Mouse (Mus musculus) myocyte (in vitro differentiated cells): ENCODE data around the gene Ak5. TPM values are rescaled to one million over a fixed set of nuclear protein-coding genes. Genes with fewer than 3 reads are reported as not detected.

Source experiments
- H3K27me3 ChIP-seq: one replicate; pipeline ENCODE4 v1.6.1; 2011; ENCODE audit not compliant: control insufficient read depth, insufficient read depth, insufficient read length
- H3K36me3 ChIP-seq: one replicate; pipeline ENCODE4 v1.6.1; 2011; ENCODE audit not compliant: control insufficient read depth, insufficient read depth
- H3K4me2 ChIP-seq: one replicate; pipeline ENCODE4 v1.6.1; 2011; ENCODE audit warnings: low read depth, control low read depth
- H3K4me3 ChIP-seq: one replicate; pipeline ENCODE4 v1.5.1; 2011; ENCODE audit warnings: mild to moderate bottlenecking, control low read depth, moderate library complexity
- H3K79me2 ChIP-seq: one replicate; pipeline ENCODE4 v1.6.1; 2011; ENCODE audit not compliant: control insufficient read depth, insufficient read depth
- H3ac ChIP-seq: one replicate; pipeline ENCODE4 v1.6.1; 2011; ENCODE audit not compliant: control insufficient read depth, insufficient read length
- CEBPB ChIP-seq: IDR thresholded peaks from 2 replicates; pipeline ENCODE4 v1.6.1; 2011; ENCODE audit warnings: mild to moderate bottlenecking, moderate library complexity; ENCODE audit not compliant: poor library complexity, insufficient read depth, severe bottlenecking
- E2F4 ChIP-seq: IDR thresholded peaks from one replicate; pipeline ENCODE4 v1.6.1; 2011; ENCODE audit warnings: mild to moderate bottlenecking, control low read depth, moderate library complexity; ENCODE audit not compliant: insufficient read depth
- MAX ChIP-seq: IDR thresholded peaks from one replicate; pipeline ENCODE4 v1.6.1; 2011; ENCODE audit warnings: low read depth, mild to moderate bottlenecking, control low read depth
- MYOD1 ChIP-seq, 3 experiments: IDR thresholded peaks; one replicate each; pipeline ENCODE4 v1.6.1; 2011; ENCODE audit warnings: control low read depth in 2 of 3, low read depth in 2 of 3, mild to moderate bottlenecking in 2 of 3, moderate library complexity in 1 of 3; ENCODE audit not compliant: insufficient read length in 2 of 3, control insufficient read depth in 1 of 3
- MYOG ChIP-seq, 3 experiments: IDR thresholded peaks; one replicate each; pipeline ENCODE4 v1.6.1; 2011; ENCODE audit warnings: control low read depth in 2 of 3, low read depth in 2 of 3, mild to moderate bottlenecking in 2 of 3; ENCODE audit not compliant: insufficient read length in 2 of 3, control insufficient read depth in 1 of 3, insufficient read depth in 1 of 3
- POLR2A ChIP-seq: IDR thresholded peaks from one replicate; pipeline ENCODE4 v1.6.1; 2011; ENCODE audit warnings: low read depth, mild to moderate bottlenecking, control low read depth, moderate library complexity; ENCODE audit not compliant: insufficient read length
- POLR2AphosphoS2 ChIP-seq: IDR thresholded peaks from one replicate; pipeline ENCODE4 v1.6.1; 2011; ENCODE audit warnings: low read depth, control low read depth; ENCODE audit not compliant: insufficient read length
- REST ChIP-seq: IDR thresholded peaks from one replicate; pipeline ENCODE4 v1.6.1; 2011; ENCODE audit warnings: mild to moderate bottlenecking, control low read depth, moderate library complexity; ENCODE audit not compliant: insufficient read depth, insufficient read length
- SRF ChIP-seq: IDR thresholded peaks from one replicate; pipeline ENCODE4 v1.6.1; 2011; ENCODE audit warnings: low read depth; ENCODE audit not compliant: control insufficient read depth, insufficient read length
- TCF12 ChIP-seq: IDR thresholded peaks from one replicate; pipeline ENCODE4 v1.6.1; 2011; ENCODE audit warnings: mild to moderate bottlenecking, control low read depth; ENCODE audit not compliant: poor library complexity, insufficient read depth, severe bottlenecking
- TCF3 ChIP-seq: IDR thresholded peaks from one replicate; pipeline ENCODE4 v1.6.1; 2011; ENCODE audit warnings: low read depth, control low read depth; ENCODE audit not compliant: insufficient read length
- USF1 ChIP-seq: IDR thresholded peaks from one replicate; pipeline ENCODE4 v1.6.1; 2011; ENCODE audit warnings: low read depth, mild to moderate bottlenecking, control low read depth, moderate library complexity
- polyA plus RNA-seq: library from polyadenylated mRNA; unstranded; fragments of >200 nt; fragmentation: generic; extraction: Trizol; gene quantifications from one replicate; pipeline ENCODE4 v1.2.1, GENCODE M21; 2012; ENCODE audit warnings: missing spikeins

Gene Ak5
- polyA plus RNA-seq, 1 experiment, result 2.2 TPM

DNA sequence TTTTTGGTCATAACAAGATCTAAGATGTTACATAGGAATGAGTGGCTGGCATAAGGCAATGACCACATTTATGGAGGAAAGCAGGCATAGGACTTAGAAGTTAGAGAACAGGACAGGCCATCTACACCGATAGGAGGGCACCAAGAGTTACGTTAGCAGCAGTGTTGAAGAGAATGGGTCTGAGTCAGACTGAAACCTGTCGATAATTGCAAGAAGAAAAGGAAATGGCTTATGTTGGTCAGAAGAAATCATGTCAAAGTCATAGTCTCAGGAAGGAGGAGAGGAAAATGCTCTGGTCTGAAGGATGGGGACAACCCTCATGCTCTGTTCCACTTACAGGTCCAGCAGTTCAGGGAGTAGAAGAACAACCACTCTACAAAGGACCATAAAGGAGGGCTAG lies 26.8 kb upstream of the Ak5 start:
- no peak overlapping the region for H3ac ChIP-seq
- H3K36me3 ChIP-seq, result no peaks in the 10 kb centered on the region
- no peak overlapping the region for H3K4me3 ChIP-seq
- TF ChIP-seq REST, result no peak
- H3K4me2 ChIP-seq, result no peak overlapping the region
- peaks cover 30% of the 10 kb centered on the region for H3K27me3 ChIP-seq
- H3K79me2 ChIP-seq, result no peaks in the 10 kb centered on the region

DNA sequence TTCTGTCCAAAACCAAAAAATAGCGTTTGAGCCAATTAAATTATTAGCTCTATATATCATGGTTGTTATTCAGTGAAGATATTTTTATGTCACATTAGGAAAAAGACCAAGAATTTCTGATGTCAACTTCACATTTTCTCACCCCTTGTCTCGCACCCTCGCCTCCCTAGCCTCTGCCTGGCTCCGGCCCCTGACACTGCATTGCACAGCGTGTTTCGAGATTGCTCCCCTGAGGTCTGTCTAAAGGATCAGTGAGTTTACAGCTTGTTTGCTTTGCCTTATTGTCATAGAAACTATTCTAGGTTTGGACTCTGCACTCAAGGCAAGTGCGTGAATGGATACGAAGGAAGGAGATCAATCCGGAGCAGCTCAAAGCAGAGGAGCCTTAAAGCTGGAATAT lies 20.9 kb upstream of the Ak5 start:
- Histone ChIP-seq H3K36me3 (no peaks in the 10 kb centered on the region), H3K4me3 (no peak overlapping the region), H3K4me2 (no peak overlapping the region), H3K27me3 (peaks cover 19% of the 10 kb centered on the region), H3ac (no peak overlapping the region), H3K79me2 (no peaks in the 10 kb centered on the region)
- TF ChIP-seq TCF12 (no peak), POLR2A (no peak), E2F4 (no peak), POLR2AphosphoS2 (no peak), REST (no peak), MYOD1 (IDR thresholded peaks at IDR 0.05; ENCODE audit: control insufficient read depth in 1 of 3, insufficient read length in 2 of 3, low read depth in 2 of 3) (no peak), MAX (no peak), MYOG (IDR thresholded peaks at IDR 0.05; ENCODE audit: control insufficient read depth in 1 of 3, insufficient read depth in 1 of 3, insufficient read length in 2 of 3, low read depth in 2 of 3) (no peak), SRF (no peak), TCF3 (no peak), USF1 (no peak), CEBPB (no peak)

DNA sequence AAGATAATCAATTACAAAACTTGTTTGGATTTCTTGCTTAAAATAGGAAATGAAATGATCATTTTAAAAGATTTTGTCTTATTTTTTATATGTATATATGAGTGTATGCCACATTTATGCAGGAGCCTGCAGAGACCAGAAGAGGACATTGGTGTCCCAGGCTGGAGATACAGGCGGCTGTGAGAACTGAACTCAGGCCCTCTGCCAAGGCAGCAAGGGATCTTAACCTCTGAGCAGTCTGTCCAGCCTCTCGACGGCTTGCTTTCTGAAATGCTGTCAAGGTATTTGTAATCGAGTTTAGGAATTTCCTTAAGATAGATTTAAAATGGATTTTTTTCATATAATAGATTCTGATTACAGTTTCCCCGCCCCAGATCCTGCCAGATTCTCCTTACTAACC lies 20.4 kb upstream of the Ak5 start:
- TF ChIP-seq USF1 (no peak), TCF3 (no peak), MAX (no peak), POLR2A (no peak), TCF12 (no peak), MYOD1 (IDR thresholded peaks at IDR 0.05; ENCODE audit: control insufficient read depth in 1 of 3, insufficient read length in 2 of 3, low read depth in 2 of 3) (no peak), E2F4 (no peak), REST (no peak), CEBPB (no peak), SRF (no peak), MYOG (IDR thresholded peaks at IDR 0.05; ENCODE audit: control insufficient read depth in 1 of 3, insufficient read depth in 1 of 3, insufficient read length in 2 of 3, low read depth in 2 of 3) (no peak), POLR2AphosphoS2 (no peak)
- H3K36me3 ChIP-seq, result no peaks in the 10 kb centered on the region
- no peak overlapping the region for H3ac ChIP-seq
- no peak overlapping the region for H3K4me2 ChIP-seq
- H3K79me2 ChIP-seq, result no peaks in the 10 kb centered on the region
- H3K4me3 ChIP-seq, result no peak overlapping the region
- H3K27me3 ChIP-seq, result peaks cover 17% of the 10 kb centered on the region

DNA sequence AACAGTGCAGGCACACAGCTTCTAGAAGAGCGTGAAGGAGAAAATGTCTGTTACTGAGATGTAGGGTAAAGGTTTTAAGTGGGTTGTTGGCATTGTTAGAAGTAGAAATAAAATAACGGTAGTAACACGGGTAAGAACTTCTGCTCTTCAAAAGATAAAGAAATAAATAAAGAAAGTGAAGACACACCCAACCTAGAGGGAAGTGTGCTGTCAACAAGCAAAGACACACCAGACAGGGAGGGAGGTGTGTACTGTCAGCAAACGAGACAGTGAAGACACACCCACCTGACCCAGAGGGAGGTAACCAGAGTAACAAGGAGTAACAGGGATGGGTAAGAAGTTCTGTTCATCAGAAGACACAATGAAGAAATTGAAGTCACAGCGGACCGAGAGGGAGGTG lies 6.5 kb upstream of the Ak5 start:
- no peak for TF ChIP-seq MYOD1 (IDR thresholded peaks at IDR 0.05; ENCODE audit: control insufficient read depth in 1 of 3, insufficient read length in 2 of 3, low read depth in 2 of 3)
- no peak for TF ChIP-seq TCF12
- no peak for TF ChIP-seq SRF
- no peak for TF ChIP-seq POLR2A
- no peak for TF ChIP-seq MAX
- TF ChIP-seq E2F4, result no peak
- no peak for TF ChIP-seq USF1
- no peak for TF ChIP-seq TCF3
- no peak for TF ChIP-seq POLR2AphosphoS2
- TF ChIP-seq CEBPB, result no peak
- no peak for TF ChIP-seq REST
- TF ChIP-seq MYOG (IDR thresholded peaks at IDR 0.05; ENCODE audit: control insufficient read depth in 1 of 3, insufficient read depth in 1 of 3, insufficient read length in 2 of 3, low read depth in 2 of 3), result no peak
- Histone ChIP-seq H3K79me2 (no peaks in the 10 kb centered on the region), H3K27me3 (no peaks in the 10 kb centered on the region), H3ac (no peak overlapping the region), H3K4me2 (no peak overlapping the region), H3K36me3 (no peaks in the 10 kb centered on the region), H3K4me3 (no peak overlapping the region)

DNA sequence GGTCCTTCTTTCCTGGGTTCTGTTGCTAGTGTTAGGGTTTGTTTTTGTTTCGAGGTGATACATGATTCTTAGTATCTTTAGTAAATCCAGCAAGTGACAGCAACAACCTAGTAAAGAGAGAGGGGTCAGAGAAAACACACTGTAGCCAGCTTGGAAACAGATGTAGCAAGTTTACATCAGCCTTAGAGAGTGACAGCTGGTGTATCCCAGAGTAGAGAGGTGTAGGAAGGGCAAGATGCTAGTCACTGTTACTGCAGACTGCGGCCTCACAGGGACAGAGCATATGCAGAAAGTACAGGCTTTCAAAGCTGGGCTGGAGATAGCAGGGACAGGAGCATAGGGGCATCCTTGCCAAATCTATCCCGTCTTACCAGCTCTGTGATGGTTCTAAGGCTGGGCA lies 1.6 kb upstream of the Ak5 start:
- Histone ChIP-seq H3K79me2 (no peaks in the 10 kb centered on the region), H3K4me2 (no peak overlapping the region), H3K4me3 (no peak overlapping the region), H3K27me3 (peaks cover 5% of the 10 kb centered on the region), H3ac (no peak overlapping the region), H3K36me3 (no peaks in the 10 kb centered on the region)
- no peak for TF ChIP-seq CEBPB
- TF ChIP-seq REST, result no peak
- no peak for TF ChIP-seq TCF12
- TF ChIP-seq USF1, result no peak
- no peak for TF ChIP-seq SRF
- TF ChIP-seq E2F4, result no peak
- no peak for TF ChIP-seq POLR2AphosphoS2
- no peak for TF ChIP-seq MYOG (IDR thresholded peaks at IDR 0.05; ENCODE audit: control insufficient read depth in 1 of 3, insufficient read depth in 1 of 3, insufficient read length in 2 of 3, low read depth in 2 of 3)
- TF ChIP-seq MYOD1 (IDR thresholded peaks at IDR 0.05; ENCODE audit: control insufficient read depth in 1 of 3, insufficient read length in 2 of 3, low read depth in 2 of 3), result no peak
- TF ChIP-seq TCF3, result no peak
- TF ChIP-seq MAX, result no peak
- no peak for TF ChIP-seq POLR2A
